Mouse (Mus musculus) limb, embryonic 14.5 days (tissue): ENCODE data around the gene Syne1. TPM values are rescaled to one million over a fixed set of nuclear protein-coding genes. Genes with fewer than 3 reads are reported as not detected.

ENCODE experiments used
- ATAC-seq: fragments of 200-750 bp; cut with Nextera tagmentation; 2 replicates; pipeline ENCODE4 v1.8.0; 2017; ENCODE audit warnings: low read depth, moderate number of reproducible peaks, moderate TSS enrichment; ENCODE audit not compliant: low FRiP score
- DNase-seq: peaks from one replicate; pipeline ENCODE4 v3.0.0-alpha.2; 2015; ENCODE audit warnings: low spot score
- H3K27ac ChIP-seq: fragments of 300-500 bp; sonication (generic); replicated peaks from 2 replicates; pipeline ENCODE4 v1.5.1; 2014; ENCODE audit warnings: low read depth, mild to moderate bottlenecking, low read length, moderate library complexity, mixed read lengths
- H3K27me3 ChIP-seq: fragments of 300-500 bp; sonication (generic); 2 replicates; pipeline ENCODE4 v1.6.1; 2014; ENCODE audit warnings: low read length, mixed read lengths; ENCODE audit not compliant: control insufficient read depth, insufficient read depth
- H3K36me3 ChIP-seq: fragments of 300-500 bp; sonication (generic); 2 replicates; pipeline ENCODE4 v1.6.1; 2014; ENCODE audit warnings: mild to moderate bottlenecking, low read length, moderate library complexity, mixed read lengths; ENCODE audit not compliant: control insufficient read depth, insufficient read depth
- H3K4me1 ChIP-seq: fragments of 300-500 bp; sonication (generic); 2 replicates; pipeline ENCODE4 v1.6.1; 2014; ENCODE audit warnings: antibody characterized with exemption, low read length, mixed read lengths; ENCODE audit not compliant: control insufficient read depth, insufficient read depth
- H3K4me2 ChIP-seq: fragments of 300-500 bp; sonication (generic); replicated peaks from 2 replicates; pipeline ENCODE4 v1.6.1; 2014; ENCODE audit warnings: low read depth, mild to moderate bottlenecking, low read length, moderate library complexity; ENCODE audit not compliant: severe bottlenecking
- H3K4me3 ChIP-seq: fragments of 300-500 bp; sonication (generic); replicated peaks from 2 replicates; pipeline ENCODE4 v1.5.1; 2014; ENCODE audit warnings: low read length
- H3K9ac ChIP-seq: fragments of 300-500 bp; sonication (generic); 2 replicates; pipeline ENCODE4 v1.6.1; 2014; ENCODE audit warnings: mild to moderate bottlenecking, low read depth, low read length, moderate library complexity; ENCODE audit not compliant: severe bottlenecking
- H3K9me3 ChIP-seq: fragments of 300-500 bp; sonication (generic); 2 replicates; pipeline ENCODE4 v1.6.1; 2016; ENCODE audit warnings: low read length; ENCODE audit not compliant: control insufficient read depth
- POLR2A ChIP-seq: fragments of 200-500 bp; IDR thresholded peaks from 2 replicates; pipeline ENCODE4 v1.8.0; 2012; ENCODE audit warnings: inconsistent platforms, mild to moderate bottlenecking, moderate library complexity, borderline replicate concordance; ENCODE audit not compliant: insufficient read depth, insufficient read length; ENCODE audit errors: extremely low read depth
- WGBS: fragments of 180-500 bp; shearing (Covaris S2); extraction: QIAGEN DNeasy Blood & Tissue Kit; methylation state at CpG from one replicate; pipeline ENCODE4 v1.1.7; 2014; 5-methylcytosine and 5-hydroxymethylcytosine counted together
- polyA plus RNA-seq, 2 experiments: library from polyadenylated mRNA; depleted of rRNA in 1 of 2; stranded (reverse) in 1 of 2; unstranded in 1 of 2; fragments of >200 nt; fragmentation: Nextera tagmentation in 1 of 2; extraction: Ambion mirVana in 1 of 2; gene quantifications; 2 replicates each; pipeline versions ENCODE4 v1.2.1 to v1.2.3; 2012 to 2014

The Syne1 gene
- polyA plus RNA-seq, 2 experiments: 11.0 to 11.3 TPM

DNA sequence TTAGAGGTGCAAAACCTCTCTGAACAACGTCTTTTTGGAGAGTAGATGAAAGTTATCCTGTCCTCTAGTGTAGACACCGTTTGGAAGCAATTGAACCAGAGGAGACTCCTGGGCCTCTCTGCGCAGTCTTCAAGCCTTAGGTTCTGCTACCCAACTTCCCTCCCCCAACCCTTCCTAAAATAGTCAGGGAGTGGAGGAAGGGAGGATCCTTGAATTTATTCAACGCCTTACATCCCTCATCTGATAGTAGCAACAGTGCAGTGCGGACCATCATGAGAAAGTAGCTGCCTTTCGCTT lies 1.5 kb downstream of the Syne1 start:
- Histone ChIP-seq H3K36me3 (no peaks in the 10 kb centered on the region), H3K4me2 (peak overlapping the region; percentile 83), H3K27me3 (no peaks in the 10 kb centered on the region; the same call in 1 of the 2 replicates), H3K9ac (no peak overlapping the region), H3K4me3 (peak overlapping the region; percentile 44), H3K4me1 (peaks cover 4% of the 10 kb centered on the region), H3K9me3 (no peaks in the 10 kb centered on the region), H3K27ac (no peak overlapping the region)
- ATAC-seq (no peak), DNase-seq (no peak)
- TF ChIP-seq POLR2A: no peak
- 12% methylated on average over 6 of the region's 6 CpGs for WGBS

DNA sequence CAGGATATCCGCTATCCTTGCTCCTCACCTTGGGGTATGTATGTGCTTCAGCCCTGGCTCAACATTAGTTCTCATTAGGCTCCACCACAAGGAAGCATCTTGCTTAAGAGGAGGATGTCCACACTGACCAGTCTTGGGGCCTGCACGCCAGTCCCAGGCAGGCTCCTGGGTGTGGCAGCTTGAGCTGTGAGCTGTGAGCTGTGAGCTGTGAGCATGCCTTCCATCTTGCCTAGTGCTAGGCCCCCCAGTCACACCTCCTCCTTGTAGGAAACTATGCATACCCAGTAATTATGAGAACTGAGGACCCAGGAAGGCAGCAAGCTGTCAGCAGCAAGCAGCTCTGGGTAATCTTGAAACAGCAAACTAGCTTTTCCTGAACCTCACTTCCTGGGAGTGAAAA lies 2.6 kb downstream of the Syne1 start:
- Histone ChIP-seq H3K4me2 (no peak overlapping the region), H3K4me3 (no peak overlapping the region), H3K27ac (no peak overlapping the region), H3K36me3 (no peaks in the 10 kb centered on the region), H3K9me3 (no peaks in the 10 kb centered on the region), H3K27me3 (no peaks in the 10 kb centered on the region; the same call in 1 of the 2 replicates), H3K9ac (no peak overlapping the region), H3K4me1 (peaks cover 4% of the 10 kb centered on the region)
- no peak for TF ChIP-seq POLR2A
- ATAC-seq (no peak), DNase-seq (no peak)
- WGBS: 75% methylated on average over 2 of the region's 2 CpGs

DNA sequence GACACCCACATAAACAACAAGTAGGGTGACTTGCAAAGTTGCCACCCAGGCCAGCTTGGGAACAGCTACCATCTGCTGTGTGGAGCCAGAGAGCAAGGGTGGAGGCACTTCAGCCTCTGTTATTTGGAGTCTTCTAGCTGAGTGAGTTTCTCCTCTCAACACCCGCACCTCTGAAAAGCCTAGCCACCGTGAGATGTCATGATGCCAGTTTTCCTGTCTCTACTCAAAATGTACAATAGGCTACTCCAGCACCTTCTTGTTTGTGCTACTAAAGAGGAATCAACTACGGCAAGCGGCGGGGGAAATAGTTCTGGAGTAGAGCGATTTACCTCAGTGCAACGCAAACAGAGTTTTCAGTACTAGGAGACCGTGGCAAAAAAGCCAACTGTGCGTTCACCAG lies 3.5 kb downstream of the Syne1 start:
- Histone ChIP-seq H3K4me1 (peaks cover 4% of the 10 kb centered on the region), H3K27ac (no peak overlapping the region), H3K27me3 (no peaks in the 10 kb centered on the region; the same call in 1 of the 2 replicates), H3K36me3 (no peaks in the 10 kb centered on the region), H3K4me3 (no peak overlapping the region), H3K9ac (no peak overlapping the region), H3K4me2 (no peak overlapping the region), H3K9me3 (no peaks in the 10 kb centered on the region)
- 88% methylated on average over 9 of the region's 9 CpGs for WGBS
- DNase-seq (no peak), ATAC-seq (no peak)
- TF ChIP-seq POLR2A: no peak

DNA sequence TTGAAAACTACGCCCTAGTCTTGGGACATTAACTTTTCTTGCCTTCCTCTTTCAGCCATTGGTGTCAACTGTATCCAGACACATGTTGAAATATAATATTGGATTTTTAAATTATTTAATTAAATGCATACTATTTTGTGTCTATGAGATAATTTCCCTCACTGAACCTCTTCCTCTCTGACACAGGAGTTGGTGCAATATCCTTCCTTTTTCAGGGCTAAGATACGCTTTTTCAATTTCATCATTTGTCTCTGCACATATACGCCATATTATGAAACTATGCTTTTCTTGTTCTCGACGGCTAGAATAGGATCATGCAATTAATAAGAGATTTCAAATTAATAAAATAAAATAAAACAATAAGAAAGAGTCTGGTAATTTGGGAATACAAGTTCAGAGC lies 4.9 kb downstream of the Syne1 start:
- Histone ChIP-seq H3K9me3 (no peaks in the 10 kb centered on the region), H3K9ac (no peak overlapping the region), H3K4me3 (no peak overlapping the region), H3K4me1 (peaks cover 4% of the 10 kb centered on the region), H3K36me3 (no peaks in the 10 kb centered on the region), H3K27ac (no peak overlapping the region), H3K4me2 (no peak overlapping the region), H3K27me3 (no peaks in the 10 kb centered on the region; the same call in 1 of the 2 replicates)
- ATAC-seq (no peak), DNase-seq (no peak)
- no peak for TF ChIP-seq POLR2A
- WGBS: 91% methylated on average over 5 of the region's 5 CpGs

- no peak for ATAC-seq
- TF ChIP-seq POLR2A: no peak
- WGBS: 92% methylated on average over 1 of the region's 1 CpGs
Observed at GRCm38 (mm10) chr10:5528284-5528683, 23.0 kb downstream of the Syne1 start.

GRCm38 (mm10) chr10:5527634-5528033 lies 23.6 kb downstream of the Syne1 start:
- Histone ChIP-seq H3K9me3 (no peaks in the 10 kb centered on the region), H3K4me3 (no peak overlapping the region), H3K4me2 (no peak overlapping the region), H3K27ac (no peak overlapping the region), H3K36me3 (no peaks in the 10 kb centered on the region), H3K27me3 (no peaks in the 10 kb centered on the region), H3K4me1 (no peaks in the 10 kb centered on the region), H3K9ac (no peak overlapping the region)
- no peak for TF ChIP-seq POLR2A
- ATAC-seq (no peak), DNase-seq (no peak)
- 64% methylated on average over 4 of the region's 4 CpGs for WGBS

More at GRCm38 (mm10) chr10:5528284-5528683, 23.0 kb downstream of the Syne1 start:
- Histone ChIP-seq H3K27me3 (no peaks in the 10 kb centered on the region), H3K4me2 (no peak overlapping the region), H3K4me1 (no peaks in the 10 kb centered on the region), H3K27ac (no peak overlapping the region), H3K9me3 (no peaks in the 10 kb centered on the region), H3K36me3 (no peaks in the 10 kb centered on the region), H3K9ac (no peak overlapping the region), H3K4me3 (no peak overlapping the region)
- DNase-seq: no peak
